Mouse (Mus musculus) megakaryocyte, embryonic 14.5 days (primary cell): ENCODE data around the gene Ube3b.

Experiments used
- FLI1 ChIP-seq: IDR thresholded peaks from 2 replicates; pipeline ENCODE4 v1.6.1; 2012; ENCODE audit warnings: low read length, inconsistent platforms, mixed read lengths
- GATA1 ChIP-seq: IDR thresholded peaks from 3 replicates; pipeline ENCODE4 v1.6.1; 2012; ENCODE audit warnings: mixed read lengths, low read length, inconsistent platforms, borderline replicate concordance

- no peak for TF ChIP-seq GATA1
- TF ChIP-seq FLI1: no peak
These were observed 7.8 kb upstream of the Ube3b start for GRCm38 (mm10) chr5:114372565-114372964.
